Mouse (Mus musculus): Measurements from ENCODE around the gene Tmem52b.

The Tmem52b gene

GRCm38 (mm10) chr6:129532556-129532941 is 20.2 kb downstream of the Tmem52b start:
- DNase-seq (ENCODE audit: extremely low spot score) = no peak

- peak; percentile 83 for DNase-seq (ENCODE audit: extremely low spot score)
Observed at GRCm38 (mm10) chr6:129532942-129533860, 20.8 kb downstream of the Tmem52b start, which contains the start of gene Gabarapl1. Gene Gabarapl1, plus strand, starts transcription at chr6:129533160.

DNA sequence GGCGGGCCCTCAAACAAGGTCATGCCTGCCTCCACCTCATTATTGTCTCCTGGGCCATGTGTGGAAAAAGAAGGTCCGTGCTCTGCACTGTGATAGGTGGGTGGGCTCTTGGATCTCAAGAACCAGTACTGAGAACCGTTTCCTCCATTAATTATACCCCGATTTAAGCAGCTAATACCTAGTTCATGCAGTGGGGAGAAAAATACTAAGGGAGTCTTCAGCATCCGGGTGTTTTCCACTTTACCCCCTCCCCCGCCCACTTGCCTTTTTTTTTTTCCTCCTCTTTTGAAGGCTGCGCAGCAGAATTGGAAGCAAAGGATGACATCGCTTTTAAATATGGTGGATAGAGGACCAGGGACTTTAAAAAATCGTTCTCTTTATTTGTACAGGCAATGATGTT is 21.7 kb downstream of the Tmem52b start:
- no peak for DNase-seq (ENCODE audit: extremely low spot score)

DNA sequence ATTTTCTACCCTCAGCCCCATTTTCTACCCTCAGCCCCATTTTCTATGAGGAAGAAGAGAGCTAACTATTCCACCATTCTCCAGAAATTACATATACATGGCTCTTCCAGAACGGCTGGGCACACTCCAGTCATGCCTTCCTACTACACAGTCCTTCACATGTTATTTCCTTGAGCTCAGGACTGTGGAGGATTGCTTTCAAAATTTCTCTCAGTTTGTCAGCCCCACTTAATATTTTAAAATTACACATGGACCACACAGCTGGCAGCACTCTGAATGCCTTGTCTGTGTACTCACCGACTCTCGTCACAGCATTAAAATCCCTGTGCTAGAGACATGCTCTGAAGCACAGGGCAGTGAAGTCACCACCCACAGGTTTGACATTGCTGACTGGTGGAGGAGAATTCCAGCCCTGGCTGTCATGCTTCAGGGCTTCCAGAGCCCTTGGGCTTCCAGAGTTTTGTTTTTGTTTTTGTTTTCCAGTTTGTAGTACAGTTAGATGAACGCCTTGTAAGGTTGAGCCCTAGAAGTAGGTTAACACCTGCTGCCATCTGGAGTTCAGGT is 22.4 kb downstream of the Tmem52b start:
- DNase-seq (ENCODE audit: extremely low spot score) = no peak

GRCm38 (mm10) chr6:129535723-129536122 is 23.4 kb downstream of the Tmem52b start:
- no peak for DNase-seq (ENCODE audit: extremely low spot score)

DNA sequence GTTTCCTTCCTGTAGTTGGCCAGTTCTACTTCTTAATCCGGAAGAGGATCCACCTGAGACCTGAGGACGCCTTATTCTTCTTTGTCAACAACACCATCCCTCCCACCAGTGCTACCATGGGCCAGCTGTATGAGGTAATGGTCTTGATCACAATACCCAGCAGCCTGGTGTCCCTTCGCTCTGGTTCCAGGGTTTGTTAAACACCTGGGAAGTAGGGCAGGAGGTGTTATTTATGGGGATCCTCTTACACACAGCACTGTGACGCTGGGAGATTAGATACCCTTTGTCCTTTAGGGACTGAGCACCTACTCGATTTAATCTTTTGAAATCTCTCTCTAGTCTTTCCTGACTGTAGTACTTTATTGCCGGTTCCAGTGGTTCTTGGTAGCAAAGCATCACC is 26.2 kb downstream of the Tmem52b start:
- DNase-seq (ENCODE audit: extremely low spot score) = no peak

DNA sequence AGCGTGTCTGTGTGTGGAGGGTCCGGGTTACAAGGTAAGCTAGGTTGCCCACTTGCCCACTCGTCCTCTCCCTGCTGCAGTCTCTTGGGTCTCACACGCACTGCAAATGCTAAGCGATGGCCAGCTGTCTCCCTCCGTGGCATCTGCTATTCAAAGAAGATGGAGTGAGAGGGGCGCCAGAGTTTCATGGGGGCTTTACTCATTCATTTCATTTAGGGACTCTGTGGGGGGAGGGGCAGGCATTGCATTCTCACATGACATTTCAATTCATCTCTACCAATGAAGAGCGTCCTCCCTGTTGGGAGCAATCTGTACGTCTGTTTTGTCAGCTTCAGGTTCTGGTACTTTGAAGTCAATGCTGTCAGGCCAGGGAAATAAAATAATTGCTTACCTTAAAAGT is 29.6 kb downstream of the Tmem52b start:
- no peak for DNase-seq (ENCODE audit: extremely low spot score)

DNA sequence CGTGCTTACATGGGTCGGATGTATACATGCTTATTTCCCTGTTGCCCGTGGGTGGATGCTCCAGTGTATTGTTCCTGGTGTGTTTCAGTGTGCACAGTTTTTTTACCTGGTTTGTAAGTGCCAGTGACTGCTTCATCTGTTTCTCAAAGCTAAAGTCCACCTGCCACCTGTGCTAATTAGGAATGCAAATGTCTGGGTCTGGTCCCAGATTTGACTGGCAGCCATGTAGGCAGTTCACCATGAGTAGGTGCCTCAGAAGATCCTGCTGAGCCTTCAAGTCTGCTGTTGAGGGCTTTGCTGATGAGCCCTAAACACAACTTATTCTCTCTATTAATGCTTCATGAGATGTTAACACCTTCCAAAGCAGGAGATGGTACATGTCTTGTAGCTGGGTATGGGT is 30.2 kb downstream of the Tmem52b start:
- DNase-seq (ENCODE audit: extremely low spot score) = no peak

DNA sequence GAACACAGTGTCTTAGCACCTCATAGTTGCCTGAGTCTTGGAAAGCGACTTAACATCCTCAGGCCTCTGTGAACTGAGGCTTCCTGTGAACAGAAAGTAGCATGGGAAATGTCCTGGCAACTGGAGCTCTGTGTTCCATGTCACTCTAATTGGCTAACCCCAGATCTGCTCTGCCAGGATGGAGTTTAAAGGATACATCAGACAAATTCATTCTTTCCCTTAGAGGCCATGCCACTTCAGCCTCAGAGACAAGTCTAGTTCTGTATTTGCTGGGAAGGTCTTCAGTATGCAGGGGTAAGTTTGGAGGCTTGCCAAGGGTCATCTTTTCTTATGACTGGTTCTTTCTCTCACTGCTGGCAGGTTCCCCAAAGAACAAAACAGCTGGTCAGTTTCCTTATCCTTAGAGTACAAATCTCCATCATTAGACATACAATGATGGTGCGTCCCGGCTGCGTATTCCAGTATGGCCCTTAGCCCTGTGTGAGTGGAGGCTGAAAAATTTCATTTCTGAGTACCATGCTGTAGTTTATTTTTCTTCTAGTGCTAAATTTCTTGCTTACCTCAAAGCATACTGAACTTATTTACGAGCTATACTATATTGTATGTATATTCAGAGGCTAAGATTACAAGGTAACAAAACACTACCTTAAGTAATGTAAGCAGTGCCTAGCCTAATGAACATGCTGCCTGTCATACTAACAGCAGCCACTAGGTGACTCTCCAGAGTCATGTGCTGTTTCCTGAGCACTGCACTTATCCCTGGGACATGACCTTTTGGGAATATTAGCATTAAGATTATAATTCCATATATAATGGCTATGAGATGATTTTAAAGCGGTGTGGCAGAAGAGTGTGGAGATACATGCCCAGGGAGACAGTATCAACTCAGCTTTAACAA is 31.6 kb downstream of the Tmem52b start:
- DNase-seq (ENCODE audit: extremely low spot score) = peak; percentile 42

GRCm38 (mm10) chr6:129547277-129547676 is 34.9 kb downstream of the Tmem52b start:
- no peak for DNase-seq (ENCODE audit: extremely low spot score)

DNA sequence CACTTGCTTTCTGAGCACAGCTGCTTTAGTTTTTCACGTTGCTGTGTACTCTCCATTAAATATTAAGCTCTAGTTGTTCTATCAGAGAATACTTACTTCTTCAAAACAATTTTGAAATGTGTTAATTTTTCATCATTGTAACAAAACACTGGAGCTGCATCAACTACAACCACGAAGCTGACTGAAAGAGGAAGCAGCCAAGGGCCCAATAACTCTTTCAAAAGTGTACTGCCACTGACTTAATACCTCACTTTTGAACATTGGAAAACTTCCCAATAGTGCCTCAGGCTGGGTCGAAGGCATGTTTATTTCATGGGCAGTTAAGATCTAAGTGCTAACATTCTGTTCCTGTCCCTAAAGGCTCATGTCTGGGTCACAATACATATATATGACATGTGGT is 35.7 kb downstream of the Tmem52b start:
- no peak for DNase-seq (ENCODE audit: extremely low spot score)

DNA sequence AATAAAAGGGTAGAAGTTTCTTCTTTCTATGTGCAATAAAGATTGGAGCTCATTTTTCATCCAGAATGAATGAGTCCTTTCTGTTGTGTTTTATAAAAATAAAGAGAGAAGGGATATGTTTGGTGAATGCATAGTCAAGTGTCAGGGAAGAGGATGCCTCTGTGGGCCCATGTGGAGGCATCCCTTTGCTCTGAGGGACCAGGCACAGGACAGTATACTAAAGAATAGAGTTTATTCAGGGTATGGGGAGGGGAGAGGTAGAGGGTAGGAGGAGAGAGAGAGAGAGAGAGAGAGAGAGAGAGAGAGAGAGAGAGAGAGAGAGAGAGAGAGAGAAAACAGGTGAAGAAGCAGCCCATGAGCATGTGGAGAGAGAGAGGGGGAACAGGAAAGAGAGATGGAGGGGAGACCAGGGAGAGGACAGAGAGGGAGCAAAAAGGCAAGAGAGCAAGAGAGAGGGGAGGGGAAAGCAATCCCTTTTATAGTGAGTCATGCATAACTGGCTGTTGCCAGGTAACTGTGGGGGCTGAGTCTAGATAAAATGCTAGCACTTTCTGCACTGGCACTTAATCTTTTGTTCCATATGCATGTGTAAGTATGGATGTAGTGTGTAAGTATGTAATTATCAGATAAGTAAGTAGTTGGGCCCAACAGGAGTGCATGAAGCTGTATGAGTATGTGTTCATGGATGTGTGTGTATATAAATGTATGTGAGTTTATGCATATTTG is 45.1 kb downstream of the Tmem52b start:
- DNase-seq (ENCODE audit: extremely low spot score) = no peak

GRCm38 (mm10) chr6:129558946-129559640 is 46.7 kb downstream of the Tmem52b start:
- peak; percentile 71 for DNase-seq (ENCODE audit: extremely low spot score)

DNA sequence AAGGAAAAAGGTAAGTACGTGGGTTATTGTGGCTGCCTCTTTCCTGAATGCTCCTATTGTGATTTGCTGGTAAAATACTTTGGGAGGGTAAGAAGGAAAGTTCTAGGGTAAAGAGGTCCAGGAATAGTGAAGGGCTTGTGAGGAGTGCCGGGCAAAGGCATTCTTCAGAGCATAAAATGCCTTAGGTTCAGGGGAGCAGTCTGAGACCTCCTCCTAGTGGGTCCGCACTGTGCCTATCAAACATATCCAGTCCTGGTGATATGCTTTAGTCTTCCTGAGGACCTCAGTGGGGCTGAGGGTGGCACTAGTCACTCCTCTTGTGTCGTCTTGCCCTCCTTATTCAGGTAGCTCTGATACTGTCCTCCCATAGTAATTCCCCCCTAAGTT is 47.3 kb downstream of the Tmem52b start:
- DNase-seq (ENCODE audit: extremely low spot score) = no peak

GRCm38 (mm10) chr6:129565257-129565656 is 52.9 kb downstream of the Tmem52b start:
- DNase-seq (ENCODE audit: extremely low spot score) = no peak
